Mouse (Mus musculus): ENCODE measurements around the gene Ano7.

Ano7 gene

DNA sequence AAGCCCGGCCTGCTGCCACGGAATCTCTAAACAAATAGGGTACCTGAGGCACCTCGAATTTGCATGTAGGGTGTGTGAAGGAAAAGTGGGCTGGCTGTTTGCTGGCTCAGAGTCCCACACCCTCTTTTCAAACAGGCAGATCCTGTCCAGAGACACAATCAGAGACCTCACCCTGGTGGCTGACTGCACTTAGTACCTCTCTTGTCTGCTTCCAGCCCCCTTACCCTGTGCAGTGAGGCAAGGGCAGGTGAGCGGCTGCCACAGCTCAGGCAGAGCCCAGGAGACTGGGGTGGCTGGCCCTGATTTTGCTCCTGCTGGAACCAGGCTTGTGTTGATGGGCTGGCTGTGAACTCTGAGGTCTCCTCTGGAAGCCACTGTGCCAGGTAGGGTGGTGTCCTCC, at the start of gene Ano7:
TSS of gene Ano7 (plus strand) at position 266 of the 400 bp plus-strand sequence.
- in situ Hi-C loops (cut with MboI, MseI) = no loop called here

DNA sequence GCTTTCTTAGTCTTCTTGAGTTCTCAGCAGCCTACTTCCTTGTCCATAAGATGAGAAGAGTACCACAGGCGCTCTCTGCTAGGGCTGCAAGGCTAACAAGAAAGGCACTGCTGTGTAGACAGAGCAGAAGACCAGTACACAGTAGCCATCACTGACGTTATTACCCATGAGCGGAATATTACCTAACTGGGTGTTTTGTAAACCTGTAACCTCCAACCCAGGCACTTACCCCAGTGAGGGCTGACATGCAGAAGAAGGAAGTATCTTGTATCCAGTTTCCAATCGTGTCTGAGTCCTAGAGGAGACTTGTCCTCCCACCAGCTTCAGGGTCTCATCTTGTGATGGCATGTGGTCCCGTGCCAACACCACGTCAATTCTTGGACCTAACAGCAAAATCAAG, 49.8 kb upstream of the Ano7 start:
- in situ Hi-C loops (cut with MboI, MseI) = no loop called here

DNA sequence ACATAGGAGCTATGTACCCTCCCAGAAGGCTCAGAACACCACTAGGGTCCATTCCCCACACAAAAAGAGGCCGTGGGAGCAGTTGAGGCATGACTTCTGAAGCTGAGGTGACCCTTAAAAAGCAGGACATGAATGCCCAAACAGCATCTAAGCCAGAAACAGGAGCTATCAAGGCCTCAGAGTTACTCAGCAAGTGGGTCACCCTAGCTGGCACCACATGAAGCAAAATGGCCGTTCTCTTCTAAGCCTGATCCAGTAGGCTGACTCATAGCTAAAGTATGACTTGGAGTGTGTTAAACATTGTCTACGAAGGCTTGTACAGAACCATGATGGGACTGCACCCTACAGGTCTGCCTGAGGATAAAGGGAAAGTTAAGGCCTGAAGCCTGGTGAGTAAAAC, 47.3 kb upstream of the Ano7 start:
- in situ Hi-C loops (cut with MboI, MseI) = no loop called here

DNA sequence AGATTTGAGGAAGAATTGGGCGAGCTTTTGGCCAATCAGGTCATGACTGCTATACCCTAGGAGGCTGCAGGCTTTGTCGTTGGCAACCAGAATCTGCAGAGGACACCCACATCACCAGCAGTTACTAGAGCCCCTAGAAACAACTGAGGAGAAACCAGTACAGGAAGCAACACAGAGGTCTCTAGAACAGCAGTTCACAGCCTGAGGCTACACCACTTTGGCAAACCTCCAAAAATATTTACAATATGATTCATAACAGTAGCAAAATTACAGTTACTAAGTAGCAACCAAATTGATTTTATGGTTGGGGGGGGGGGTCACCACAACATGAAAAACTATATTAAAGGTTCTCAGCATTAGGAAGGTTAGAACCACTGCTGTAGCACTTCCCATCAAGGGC, 39.1 kb upstream of the Ano7 start:
- in situ Hi-C loops (cut with MboI, MseI) = no loop called here

DNA sequence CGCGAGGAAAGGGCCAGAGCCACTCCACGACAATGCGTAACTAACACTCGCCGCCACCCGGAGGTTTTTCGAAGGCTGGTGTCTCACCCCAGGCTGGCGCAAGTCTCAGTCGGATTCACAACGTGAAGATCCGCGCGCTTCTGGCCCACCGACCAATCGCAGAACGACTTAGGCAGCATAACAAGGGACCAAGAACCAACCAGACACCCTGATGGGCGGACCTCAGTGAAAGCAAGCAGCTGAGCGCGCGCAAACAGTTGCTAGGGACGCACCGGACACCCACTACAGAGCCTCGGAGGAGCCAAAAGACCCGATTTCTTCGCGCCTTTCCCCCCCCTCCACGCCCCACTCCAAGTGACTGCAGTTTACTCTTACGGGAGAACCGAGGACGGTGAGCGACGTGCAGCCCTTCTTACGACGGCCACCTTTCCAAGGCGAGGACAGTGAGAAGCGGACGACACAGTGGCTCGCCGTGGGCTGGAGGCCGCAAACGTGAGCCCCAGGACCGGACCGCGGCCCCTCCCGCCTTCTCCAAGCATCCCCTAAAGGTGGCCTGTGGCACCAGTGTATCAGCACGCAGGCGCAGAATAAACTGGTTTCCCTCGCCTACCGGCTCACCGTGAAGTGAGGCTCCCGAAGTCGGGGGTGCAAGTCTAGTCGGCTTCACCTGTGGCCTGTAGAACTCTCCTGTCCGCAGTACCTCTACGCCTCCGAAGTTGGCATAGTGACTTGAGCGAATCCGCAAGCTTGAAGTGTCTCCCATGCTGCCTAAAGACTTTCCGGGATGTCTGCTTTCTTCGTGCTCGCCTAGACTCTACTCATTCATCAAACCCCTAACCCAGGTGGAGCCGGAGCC, 30.9 kb upstream of the Ano7 start, which contains the start of the genes Ppp1r7 and Pask:
TSS of gene Ppp1r7 (plus strand) at position 207 of the 856 bp plus-strand sequence.
TSS of gene Pask (minus strand) at position 835 of the 856 bp plus-strand sequence.
- in situ Hi-C loops (cut with MboI, MseI) = no loop called here

DNA sequence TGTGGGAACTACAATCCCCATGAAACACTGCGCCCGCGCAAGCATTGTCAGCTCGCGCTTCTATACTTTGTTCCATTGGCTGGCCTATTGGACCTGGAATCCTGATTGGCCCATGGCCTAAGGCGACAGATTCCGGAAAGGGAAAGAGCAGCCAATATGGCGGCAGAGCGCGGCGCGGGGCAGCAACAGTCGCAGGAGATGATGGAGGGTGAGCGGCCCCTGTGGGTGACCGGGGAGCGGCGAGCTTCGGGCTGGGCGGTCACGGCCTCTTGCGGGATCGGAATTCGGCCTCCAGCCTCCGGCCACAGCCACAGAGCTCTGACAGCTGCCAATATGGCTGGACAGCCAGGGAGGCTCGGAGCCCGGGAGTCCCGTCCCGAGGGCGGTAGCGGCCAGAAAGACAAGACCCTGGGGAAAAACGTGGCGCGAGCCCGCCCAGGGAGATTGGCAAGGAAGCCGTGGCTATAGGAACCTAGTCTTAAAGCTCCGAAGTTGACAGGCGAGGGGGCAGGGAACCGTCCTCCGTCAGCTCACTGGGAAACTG, 30.2 kb upstream of the Ano7 start:
- in situ Hi-C loops (cut with MboI, MseI) = no loop called here

DNA sequence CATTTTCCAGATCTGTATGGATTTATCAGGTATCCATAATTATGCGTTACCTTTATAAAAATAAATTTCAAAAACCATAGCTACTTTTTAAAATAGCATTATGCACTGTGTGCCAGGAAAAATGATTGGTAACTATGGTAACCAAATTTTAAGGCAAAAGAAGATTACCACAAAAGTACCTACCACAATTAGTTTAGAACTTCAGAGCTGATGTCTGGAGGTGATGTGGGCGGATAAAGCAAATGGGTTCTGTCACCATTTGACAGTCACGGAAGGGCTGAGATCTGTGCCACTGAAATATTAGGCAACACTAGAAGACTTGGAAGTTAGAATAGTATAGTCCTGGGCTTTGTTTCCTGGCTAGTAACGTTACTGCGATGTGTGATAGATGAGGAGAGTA, 26.6 kb upstream of the Ano7 start:
- in situ Hi-C loops (cut with MboI, MseI) = no loop called here

DNA sequence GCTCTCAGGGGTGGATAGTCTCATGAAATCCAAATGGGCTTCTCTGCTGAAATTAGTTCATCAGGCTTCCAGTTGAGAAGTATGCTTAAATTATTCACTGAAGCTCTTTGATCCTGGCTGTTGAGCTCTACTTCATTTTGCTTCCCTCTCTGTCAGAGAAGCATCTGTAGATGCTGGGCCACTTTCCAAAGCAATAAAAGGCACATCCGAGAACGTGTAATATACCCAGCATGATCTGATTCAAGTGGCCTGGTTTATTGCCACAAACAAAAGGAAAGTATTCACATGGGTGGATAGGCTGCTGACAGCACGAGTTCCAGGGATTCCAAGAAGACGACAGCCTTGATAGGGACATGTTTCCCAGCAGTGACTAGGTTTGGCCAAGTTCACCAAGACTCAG, 24.0 kb upstream of the Ano7 start:
- in situ Hi-C loops (cut with MboI, MseI) = no loop called here

DNA sequence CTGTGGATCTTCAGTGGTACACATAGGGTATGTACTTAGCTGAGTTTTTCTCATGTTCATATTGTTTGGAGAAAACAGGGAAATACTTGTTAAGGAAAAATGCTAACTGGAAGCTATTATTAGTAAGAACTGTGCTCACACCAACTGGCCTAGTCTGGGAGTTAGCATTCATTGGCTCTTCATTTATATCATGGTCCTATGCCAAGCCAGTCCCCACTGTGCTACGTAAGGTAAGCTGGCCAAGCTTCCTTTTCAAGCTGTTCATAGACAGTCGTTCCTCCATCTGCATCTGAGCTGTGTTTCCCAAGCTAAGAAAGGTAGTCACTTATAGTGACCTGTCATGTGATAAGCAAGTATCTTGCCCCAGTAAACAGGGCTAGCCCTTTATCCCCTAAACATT, 21.0 kb upstream of the Ano7 start:
- in situ Hi-C loops (cut with MboI, MseI) = no loop called here

DNA sequence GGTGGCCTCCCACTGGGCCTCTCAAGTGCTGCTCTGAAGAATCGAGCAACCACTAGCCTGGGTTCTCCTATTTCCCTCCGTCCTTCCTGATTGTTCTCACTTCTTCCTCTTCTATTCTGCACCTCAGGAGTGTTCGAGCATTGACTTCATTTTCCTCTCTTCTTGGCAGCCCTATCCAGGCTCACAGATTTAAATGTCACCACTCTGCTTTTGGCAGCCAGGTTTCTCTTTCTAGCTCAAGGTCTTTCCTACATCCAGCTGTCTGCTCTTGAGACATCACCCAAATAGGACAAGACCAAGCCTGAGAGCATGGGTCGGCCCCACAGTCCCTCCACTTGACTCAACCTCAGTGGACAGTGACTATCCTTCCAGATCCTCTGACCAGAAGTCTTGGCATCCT, 11.1 kb upstream of the Ano7 start:
- in situ Hi-C loops (cut with MboI, MseI) = no loop called here

DNA sequence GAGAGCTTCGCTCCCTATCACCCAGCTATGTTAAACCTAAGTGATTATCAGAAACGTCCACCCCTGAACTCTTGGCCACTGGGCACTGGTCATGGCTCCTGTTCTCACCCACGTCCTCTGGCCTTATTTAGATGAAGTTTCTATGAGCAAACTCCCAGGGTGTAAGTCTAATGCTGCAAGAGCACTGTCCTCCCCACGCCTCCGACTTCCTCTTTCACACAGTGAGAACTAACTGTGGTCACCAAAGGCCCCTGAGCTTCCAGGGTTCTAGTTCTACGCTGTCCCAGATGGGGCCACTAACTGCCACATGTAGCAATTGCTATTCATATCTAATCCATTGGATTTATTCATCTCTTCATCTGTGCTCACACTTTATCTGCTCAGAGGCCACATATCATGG, 8.1 kb upstream of the Ano7 start:
- in situ Hi-C loops (cut with MboI, MseI) = no loop called here

DNA sequence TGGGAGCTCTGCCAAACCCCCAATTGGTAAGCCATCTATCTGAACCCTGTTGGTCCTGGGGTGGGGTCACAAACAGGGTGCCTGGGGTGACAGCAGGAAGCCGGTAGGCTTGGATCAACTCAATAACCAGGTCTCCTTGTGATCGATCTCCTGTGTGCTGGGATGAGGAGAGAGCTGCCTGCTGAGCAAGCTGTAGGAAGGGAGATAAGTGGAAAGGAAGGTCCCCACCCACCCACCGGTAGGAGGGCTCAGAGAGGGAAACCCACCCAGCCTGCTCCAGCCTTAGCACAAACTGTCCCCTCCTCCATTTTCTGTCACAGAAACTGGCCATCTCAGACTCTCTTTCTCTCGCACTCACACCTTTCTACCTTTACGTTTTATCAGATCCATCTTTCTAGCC, 3.6 kb downstream of the Ano7 start:
- in situ Hi-C loops (cut with MboI, MseI) = no loop called here

DNA sequence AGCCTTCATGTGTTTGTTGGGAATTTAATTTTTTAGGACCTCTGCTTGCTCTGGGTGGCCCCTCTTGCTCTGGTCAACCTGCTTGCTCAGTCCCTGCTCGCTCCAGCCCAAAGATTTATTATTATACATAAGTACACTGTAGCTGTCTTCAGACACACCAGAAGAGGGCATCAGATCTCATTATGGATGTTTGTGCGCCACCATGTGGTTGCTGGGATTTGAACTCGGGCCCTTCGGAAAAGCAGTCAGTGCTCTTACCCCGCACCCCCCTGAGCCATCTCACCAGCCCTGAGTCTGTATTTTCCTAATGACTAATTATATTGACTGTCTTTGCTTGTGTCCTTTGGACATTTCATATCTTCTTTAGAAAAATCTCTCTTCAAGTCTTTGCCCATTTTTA, 5.4 kb downstream of the Ano7 start:
- in situ Hi-C loops (cut with MboI, MseI) = no loop called here

DNA sequence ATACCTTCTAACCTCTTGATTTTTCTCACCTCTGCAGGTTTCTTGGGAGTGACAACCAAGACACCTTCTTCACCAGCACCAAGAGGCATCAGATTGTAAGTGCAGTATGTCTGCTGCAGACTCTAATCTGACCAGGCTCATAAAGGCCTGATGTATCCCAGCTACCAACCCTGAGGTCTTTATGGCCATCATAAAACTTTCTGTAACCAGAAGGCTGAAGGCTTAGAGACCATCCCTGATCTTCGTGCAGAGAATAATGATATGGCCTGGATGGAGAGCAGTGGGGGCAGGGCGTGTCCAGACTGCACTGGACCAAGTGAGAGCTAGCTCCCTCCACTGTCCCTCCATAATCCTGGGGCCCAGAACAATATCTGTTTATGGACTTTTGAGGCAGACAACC, 13.5 kb downstream of the Ano7 start:
- in situ Hi-C loops (cut with MboI, MseI) = no loop called here

DNA sequence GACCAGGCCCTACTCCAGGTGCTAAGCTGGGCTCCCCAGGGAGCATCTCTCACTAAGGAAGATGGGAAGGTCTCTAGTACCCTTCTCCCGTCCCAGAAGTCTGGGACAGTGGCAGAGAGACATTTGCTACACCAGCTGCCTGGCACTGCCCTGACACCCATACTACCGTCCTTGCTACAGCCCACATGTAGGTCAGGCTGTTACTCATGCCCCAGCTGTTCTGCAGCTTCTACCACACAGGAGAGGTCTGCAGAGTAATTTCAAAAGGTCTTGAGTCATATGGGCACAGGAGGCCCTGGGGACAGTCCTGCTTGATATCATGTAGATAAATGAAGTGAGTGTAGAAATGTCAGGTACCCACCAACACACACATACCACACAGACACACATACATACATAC, 15.2 kb downstream of the Ano7 start:
- in situ Hi-C loops (cut with MboI, MseI) = no loop called here

DNA sequence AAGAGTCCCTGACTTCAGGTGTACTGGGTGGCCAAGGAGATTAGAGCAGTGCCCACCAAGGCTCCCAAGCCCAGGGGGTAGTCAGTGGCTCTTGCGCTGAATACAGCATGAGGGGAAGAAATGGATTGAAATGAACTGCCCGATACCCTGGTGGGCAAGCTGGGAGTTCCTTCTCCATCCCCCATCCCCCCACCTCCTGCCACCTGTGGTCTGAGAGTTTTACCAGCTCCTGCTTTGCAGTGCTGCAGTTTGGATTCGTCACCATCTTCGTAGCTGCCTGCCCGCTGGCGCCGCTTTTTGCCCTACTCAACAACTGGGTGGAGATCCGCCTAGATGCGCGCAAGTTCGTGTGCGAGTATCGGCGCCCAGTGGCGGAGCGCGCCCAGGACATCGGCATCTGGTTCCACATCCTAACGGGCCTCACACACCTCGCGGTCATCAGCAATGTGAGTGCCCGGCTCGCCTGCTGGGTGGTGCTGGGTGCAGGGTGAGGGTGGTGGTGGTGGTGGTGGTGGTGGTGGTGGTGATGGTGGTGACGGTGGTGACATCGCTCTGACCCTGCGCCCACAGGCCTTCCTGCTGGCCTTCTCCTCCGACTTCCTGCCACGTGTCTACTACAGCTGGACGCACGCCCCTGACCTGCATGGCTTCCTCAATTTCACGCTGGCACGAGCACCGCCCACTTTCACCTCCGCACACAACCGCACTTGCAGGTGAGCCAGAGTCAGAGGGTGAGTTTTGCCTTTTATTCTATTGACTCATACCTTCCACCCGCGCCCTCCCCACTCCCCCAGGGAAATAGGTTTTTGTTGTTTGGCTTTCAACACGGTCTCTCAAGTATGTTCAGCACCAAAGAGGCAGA, 27.7 kb downstream of the Ano7 start:
- in situ Hi-C loops (cut with MboI, MseI) = no loop called here

DNA sequence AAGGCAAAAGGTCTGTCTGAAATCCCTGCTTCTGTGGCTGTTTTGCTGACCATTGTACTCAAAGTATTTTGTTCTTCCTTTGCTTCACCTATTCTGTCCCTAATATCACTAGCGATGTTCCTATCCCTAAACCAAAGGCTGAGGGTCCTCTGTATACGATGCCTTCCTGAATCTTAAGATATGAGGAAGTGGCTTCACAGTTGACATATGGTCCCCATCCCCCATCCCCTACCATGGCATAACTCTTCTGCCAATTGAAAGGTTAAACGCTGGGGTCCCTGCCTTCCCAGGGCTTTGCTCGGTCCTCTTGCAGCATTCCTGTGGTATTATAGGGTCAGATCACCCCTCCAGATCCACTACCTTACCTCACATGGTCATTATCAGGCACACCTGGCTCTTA, 29.7 kb downstream of the Ano7 start:
- in situ Hi-C loops (cut with MboI, MseI) = no loop called here

DNA sequence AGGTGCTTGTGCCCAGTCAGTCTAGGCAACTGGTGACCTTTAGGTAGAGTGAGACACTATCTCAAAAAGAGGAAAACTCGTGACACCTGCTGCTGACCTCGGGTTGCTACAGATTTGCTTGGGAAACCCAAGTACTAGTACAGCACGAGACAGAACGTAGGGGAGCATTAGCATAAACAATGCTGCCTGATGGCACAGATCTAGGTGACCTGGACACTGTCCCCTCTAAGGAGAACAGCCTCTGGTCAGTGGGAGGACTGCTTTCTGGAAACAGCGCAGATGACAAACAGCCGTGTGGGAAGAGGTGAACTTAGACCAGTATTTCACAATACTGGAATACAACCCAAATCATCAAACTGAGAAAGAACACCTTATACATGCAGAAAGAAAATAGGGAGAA, 58.4 kb downstream of the Ano7 start:
- in situ Hi-C loops (cut with MboI, MseI) = no loop called here

DNA sequence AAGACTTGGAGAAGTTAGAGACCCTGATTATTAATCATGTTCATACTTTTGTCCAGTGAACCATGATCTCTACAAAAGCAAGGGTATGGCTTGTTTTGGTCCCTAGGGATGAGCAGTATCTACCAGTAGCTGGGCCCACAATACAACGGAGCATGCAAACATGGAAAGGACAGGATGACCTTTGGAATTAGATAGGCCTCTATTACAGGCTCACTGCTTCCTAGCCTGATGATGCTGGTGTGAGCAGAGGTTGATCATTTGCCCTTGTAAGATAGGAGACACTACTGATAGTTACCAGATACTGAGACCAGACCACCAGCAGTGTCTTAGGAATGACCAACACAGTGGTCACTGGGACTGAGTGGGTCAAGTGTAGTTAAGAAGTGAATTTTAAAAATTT, 65.6 kb downstream of the Ano7 start:
- in situ Hi-C loops (cut with MboI, MseI) = no loop called here

DNA sequence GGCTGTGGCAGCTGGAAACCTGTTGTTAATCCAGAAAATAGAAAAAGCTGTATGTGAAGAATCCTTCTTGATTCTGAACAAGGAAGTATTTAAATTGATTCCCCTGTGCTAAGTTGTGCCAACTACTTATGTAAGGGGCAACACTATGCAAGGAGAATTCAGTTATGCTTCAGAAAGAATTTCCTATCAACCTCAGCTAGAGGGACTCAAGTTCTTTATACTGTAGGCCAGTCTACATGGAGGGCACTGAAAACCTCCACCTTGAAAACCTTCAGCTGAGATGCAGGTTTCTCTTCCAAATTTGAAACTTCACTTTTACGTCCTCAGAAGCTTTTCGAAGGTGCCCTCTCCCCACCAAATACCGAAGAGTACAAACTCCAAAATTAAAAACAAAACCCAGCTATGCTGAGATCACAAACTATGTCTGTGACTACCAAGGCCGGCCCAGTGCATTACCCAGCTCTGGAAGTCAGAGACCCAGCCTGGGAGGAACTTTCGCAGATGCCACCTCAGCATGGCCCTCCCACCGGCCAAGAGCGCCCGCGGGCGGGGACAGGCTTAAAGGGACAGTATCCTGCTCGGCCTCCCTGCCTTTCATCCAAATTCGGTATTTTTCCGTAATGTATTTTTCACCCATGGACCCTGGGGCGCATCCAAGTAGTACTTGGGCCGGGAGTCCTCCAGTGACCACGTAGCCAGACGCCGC, 70.8 kb downstream of the Ano7 start:
- in situ Hi-C loops (cut with MboI, MseI) = no loop called here

DNA sequence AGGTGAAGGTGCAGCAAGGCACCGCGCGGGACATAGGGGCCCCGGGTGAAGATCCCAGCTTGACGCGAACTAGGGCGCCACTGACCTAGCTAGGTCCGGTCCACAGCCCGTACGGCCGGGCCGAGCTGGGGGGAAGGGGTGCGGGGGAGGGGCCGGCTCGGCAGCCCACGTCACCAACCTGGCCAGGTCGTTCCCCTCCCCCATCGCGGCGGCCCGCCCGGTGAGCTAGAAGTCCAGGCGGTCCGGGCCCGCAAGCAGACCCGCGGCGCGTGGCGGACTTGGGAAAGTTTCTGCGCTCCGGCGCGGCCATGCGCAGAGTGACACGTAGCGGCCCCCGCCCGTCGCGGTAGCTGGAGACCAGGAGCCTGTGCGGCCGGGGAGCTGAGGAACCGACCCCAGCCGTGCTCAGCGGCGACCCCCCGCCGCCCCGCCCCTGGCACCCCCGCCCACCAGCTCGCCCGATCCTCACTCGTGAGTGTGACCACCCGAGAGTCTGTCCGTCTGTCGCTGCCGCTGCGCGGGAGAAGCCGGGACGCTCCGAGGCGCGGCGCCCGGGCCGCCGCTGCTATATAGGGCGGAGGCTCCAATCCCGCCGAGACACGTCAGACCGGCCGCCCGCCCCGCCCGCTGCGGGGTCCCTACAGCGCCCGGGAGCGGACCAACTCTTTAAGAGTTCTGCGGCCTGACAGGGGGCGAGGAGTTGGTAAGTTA, 71.5 kb downstream of the Ano7 start:
- in situ Hi-C loops (cut with MboI, MseI) = no loop called here
